8 mouse cellular contexts compared by ENCODE assay signal in genomic region chr17:78736473-78736988, GRCm38 (mm10). TPM values are rescaled to one million over a fixed set of nuclear protein-coding genes. Genes with fewer than 3 reads are reported as not detected.
DNase-seq lines count a peak whose midpoint lies in the region; ATAC-seq and TF ChIP-seq lines count a peak whose summit lies in the region.

No protein-coding gene starts in this region.

- no peaks in the 10 kb centered on the region for H3K27me3 ChIP-seq in heart, embryonic 12.5 days (replicated peaks)
- H3K27me3 ChIP-seq in kidney, postnatal 0 days (ENCODE audit: insufficient read depth, low read length) = no peaks in the 10 kb centered on the region
- no peaks in the 10 kb centered on the region for H3K27me3 ChIP-seq in liver, embryonic 11.5 days (replicated peaks; ENCODE audit: control insufficient read depth, insufficient read depth, low read length)
- no peaks in the 10 kb centered on the region for H3K27me3 ChIP-seq in stomach, embryonic 14.5 days (ENCODE audit: control insufficient read depth, insufficient read depth, low read length)

- H3K27ac ChIP-seq in heart, embryonic 12.5 days (ENCODE audit: poor library complexity, severe bottlenecking) = peak overlapping the region; percentile 98
- peak overlapping the region; percentile 92 for H3K27ac ChIP-seq in kidney, postnatal 0 days
- H3K27ac ChIP-seq in liver, embryonic 11.5 days (ENCODE audit: low read depth, low read length) = peak overlapping the region; percentile 92
- H3K27ac ChIP-seq in stomach, embryonic 14.5 days (ENCODE audit: low read length) = peak overlapping the region; percentile 86; the same call in 1 of the 2 replicates

- peak; percentile 100 for DNase-seq in B cell, adult 2 months
- DNase-seq in brain, adult 2 months (ENCODE audit: low read depth, low spot score) = peak; percentile 98
- DNase-seq in kidney, postnatal 0 days (ENCODE audit: low spot score) = peak; percentile 98
- DNase-seq in liver, embryonic 11.5 days (ENCODE audit: low spot score) = peak; percentile 100
- peak; percentile 99 for DNase-seq in naive thymus-derived CD4-positive, alpha-beta T cell, adult 2 months (ENCODE audit: low read depth)

- H3K9ac ChIP-seq in heart, embryonic 12.5 days = peak overlapping the region; percentile 98
- H3K9ac ChIP-seq in kidney, postnatal 0 days (ENCODE audit: low read depth, low read length) = peak overlapping the region; percentile 93
- H3K9ac ChIP-seq in liver, embryonic 11.5 days (ENCODE audit: low read depth, low read length) = peak overlapping the region; percentile 88
- H3K9ac ChIP-seq in stomach, embryonic 14.5 days (replicated peaks; ENCODE audit: low read depth, low read length) = peak overlapping the region; percentile 83

- H3K36me3 ChIP-seq in heart, embryonic 12.5 days = no peaks in the 10 kb centered on the region
- no peaks in the 10 kb centered on the region for H3K36me3 ChIP-seq in kidney, postnatal 0 days (ENCODE audit: insufficient read depth, low read length)
- H3K36me3 ChIP-seq in liver, embryonic 11.5 days (ENCODE audit: control insufficient read depth, insufficient read depth, low read length) = no peaks in the 10 kb centered on the region; the same call in 1 of the 2 replicates
- no peaks in the 10 kb centered on the region for H3K36me3 ChIP-seq in stomach, embryonic 14.5 days (ENCODE audit: control insufficient read depth, insufficient read depth, low read length)

- H3K4me3 ChIP-seq in heart, embryonic 12.5 days = peak overlapping the region; percentile 96
- H3K4me3 ChIP-seq in kidney, postnatal 0 days (replicated peaks; ENCODE audit: low read depth, low read length) = peak overlapping the region; percentile 93
- H3K4me3 ChIP-seq in liver, embryonic 11.5 days (ENCODE audit: low read depth, low read length) = peak overlapping the region; percentile 92
- H3K4me3 ChIP-seq in stomach, embryonic 14.5 days (ENCODE audit: low read depth, low read length) = peak overlapping the region; percentile 64

- peak overlapping the region; percentile 85 for H3K4me2 ChIP-seq in heart, embryonic 12.5 days
- H3K4me2 ChIP-seq in kidney, postnatal 0 days (ENCODE audit: low read length) = peak overlapping the region; percentile 85
- H3K4me2 ChIP-seq in liver, embryonic 11.5 days = peak overlapping the region; percentile 82
- peak overlapping the region; percentile 66 for H3K4me2 ChIP-seq in stomach, embryonic 14.5 days (replicated peaks; ENCODE audit: low read depth, low read length)

- no peak for TF ChIP-seq CTCF in kidney, postnatal 0 days (IDR thresholded peaks at IDR 0.05; ENCODE audit: low read depth)

- no peaks in the 10 kb centered on the region for H3K9me3 ChIP-seq in heart, embryonic 12.5 days (replicated peaks)
- no peaks in the 10 kb centered on the region for H3K9me3 ChIP-seq in kidney, postnatal 0 days (replicated peaks; ENCODE audit: low read length)
- H3K9me3 ChIP-seq in liver, embryonic 11.5 days (ENCODE audit: control insufficient read depth, low read length) = no peaks in the 10 kb centered on the region
- H3K9me3 ChIP-seq in stomach, embryonic 14.5 days (ENCODE audit: control insufficient read depth, low read depth, low read length) = no peaks in the 10 kb centered on the region

- H3K4me1 ChIP-seq in heart, embryonic 12.5 days (replicated peaks) = peaks cover 33% of the 10 kb centered on the region
- H3K4me1 ChIP-seq in kidney, postnatal 0 days (replicated peaks; ENCODE audit: insufficient read depth, low read length) = 0 out of 2 replicates have a peak, but pooled peaks cover 7% of the 10 kb centered on the region
- peaks cover 17% of the 10 kb centered on the region for H3K4me1 ChIP-seq in liver, embryonic 11.5 days (replicated peaks; ENCODE audit: control insufficient read depth, insufficient read depth, low read length)
- peaks cover 6% of the 10 kb centered on the region for H3K4me1 ChIP-seq in stomach, embryonic 14.5 days (ENCODE audit: control insufficient read depth, insufficient read depth, low read length)

- WGBS in heart, embryonic 12.5 days = under 1% methylated on average over 60 of the region's 60 CpGs
- under 1% methylated on average over 51 of the region's 60 CpGs for WGBS in kidney, postnatal 0 days
- WGBS in liver, embryonic 11.5 days = under 1% methylated on average over 56 of the region's 60 CpGs
- WGBS in stomach, embryonic 14.5 days = under 1% methylated on average over 54 of the region's 60 CpGs

- ATAC-seq in erythroblast, adult 5-6 weeks (replicated peaks; ENCODE audit: low FRiP score, poor library complexity, severe bottlenecking) = peak; percentile 96
- ATAC-seq in heart, embryonic 12.5 days (ENCODE audit: insufficient number of reproducible peaks, low FRiP score) = peak; percentile 99
- peak; percentile 100 for ATAC-seq in kidney, postnatal 0 days (replicated peaks; ENCODE audit: low FRiP score, low read depth)
- peak; percentile 97 for ATAC-seq in liver, embryonic 11.5 days (replicated peaks; ENCODE audit: low FRiP score)
- peak; percentile 98 for ATAC-seq in stomach, embryonic 14.5 days (ENCODE audit: insufficient number of reproducible peaks, insufficient read depth, low FRiP score, low read depth)

RNA-seq across cellular contexts. Expression of gene Strn, which starts 0.5 kb away (rescaled TPM):
- total RNA-seq in erythroblast, adult 5-6 weeks (2015; ENCODE audit: low replicate concordance) = 7.5 and 8.3 TPM in 2 replicates
- total RNA-seq in erythroblast, adult 5-6 weeks (2017; ENCODE audit: low replicate concordance) = 13.9 and 14.9 TPM in 2 replicates
- polyA plus RNA-seq in heart, embryonic 12.5 days (2016; fragmentation: Nextera tagmentation; extraction: Ambion mirVana) = 19.3 and 20.6 TPM in 2 replicates
- polyA plus RNA-seq in kidney, postnatal 0 days (2015; fragmentation: Nextera tagmentation; extraction: Ambion mirVana) = 3.5 and 3.7 TPM in 2 replicates
- 6.8 and 7.2 TPM in 2 replicates for polyA plus RNA-seq in liver, embryonic 11.5 days (2014; fragmentation: Nextera tagmentation; extraction: Ambion mirVana)
- polyA plus RNA-seq in stomach, embryonic 14.5 days (2014; fragmentation: Nextera tagmentation; extraction: Ambion mirVana) = 7.6 and 8.8 TPM in 2 replicates

Comparison
In these comparisons a context has a peak if more than half of its experiments do, and no peak if none do; other contexts are left out.
1. Peak in every context shown above with its lines: DNase-seq, ATAC-seq, H3K4me3 ChIP-seq and H3K27ac ChIP-seq.